Mouse (Mus musculus) embryo, embryonic 10.5 days (tissue): Measurements from ENCODE around the gene Olfr1148.

Experiments
- DNase-seq: peaks from one replicate; pipeline ENCODE4 v3.0.0-alpha.2; 2015; ENCODE audit warnings: low spot score

The Olfr1148 gene

DNA sequence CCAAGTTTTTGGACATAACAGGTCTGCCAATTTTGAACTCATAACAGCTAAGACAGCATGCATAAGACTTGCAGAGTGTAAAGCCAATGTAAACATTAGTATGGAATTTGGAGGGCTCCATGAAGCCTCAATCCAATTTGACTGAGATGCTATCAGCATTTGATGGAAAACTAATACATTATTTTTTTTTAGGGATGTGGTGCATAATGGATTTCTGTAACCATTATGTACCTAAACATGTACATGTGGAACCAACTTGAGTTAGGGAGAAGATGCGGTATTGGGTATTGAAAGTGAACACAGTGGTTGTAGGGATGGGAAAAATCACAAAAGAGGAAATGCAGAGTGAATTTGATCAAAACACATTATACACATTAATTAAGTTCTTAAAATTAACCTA, at the start of gene Olfr1148:
Olfr1148 (plus strand) TSS at position 301 of the 400 bp plus-strand sequence.
- no peak for DNase-seq

DNA sequence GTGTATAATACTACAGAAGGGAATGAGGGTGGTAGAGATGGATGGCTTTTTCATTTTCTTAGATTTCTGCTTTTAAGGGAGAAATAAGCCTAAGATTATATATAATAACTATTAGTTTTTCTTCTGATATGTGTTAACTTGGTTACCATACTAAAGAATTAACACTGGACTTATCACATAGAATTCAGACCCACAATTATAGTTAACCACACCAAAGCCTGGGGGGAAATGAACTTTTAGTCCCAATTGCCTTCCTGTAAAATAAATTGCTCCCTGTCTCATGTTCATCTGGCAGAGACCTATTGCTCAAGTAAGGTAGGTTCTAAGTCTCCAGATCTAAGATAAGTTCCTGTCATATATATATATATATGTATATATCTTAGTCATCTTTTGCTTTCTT, 30.0 kb upstream of the Olfr1148 start, which contains the start of gene Olfr1143:
Olfr1143 (plus strand) TSS at position 301 of the 400 bp plus-strand sequence.
- no peak for DNase-seq

DNA sequence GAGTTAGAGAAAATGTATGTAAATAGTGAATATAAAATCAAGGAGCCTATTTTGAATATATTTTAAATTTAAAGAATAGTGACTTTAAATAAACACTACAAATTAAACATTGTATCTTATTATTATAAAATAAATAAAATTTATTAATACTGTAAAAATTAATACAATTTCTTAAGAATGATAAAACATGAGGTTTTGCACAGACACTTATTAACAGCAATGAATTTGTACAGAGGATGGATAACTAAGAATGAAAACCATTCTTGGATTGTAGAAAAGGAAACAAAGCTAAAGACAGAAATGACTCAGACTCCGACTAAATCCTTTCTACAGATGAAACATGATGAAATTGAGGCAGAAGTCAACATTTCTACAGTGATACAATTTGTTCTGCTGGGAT, 20.8 kb upstream of the Olfr1148 start, which contains the start of gene Olfr1145:
Olfr1145 (plus strand) TSS at position 301 of the 400 bp plus-strand sequence.
- DNase-seq = no peak

DNA sequence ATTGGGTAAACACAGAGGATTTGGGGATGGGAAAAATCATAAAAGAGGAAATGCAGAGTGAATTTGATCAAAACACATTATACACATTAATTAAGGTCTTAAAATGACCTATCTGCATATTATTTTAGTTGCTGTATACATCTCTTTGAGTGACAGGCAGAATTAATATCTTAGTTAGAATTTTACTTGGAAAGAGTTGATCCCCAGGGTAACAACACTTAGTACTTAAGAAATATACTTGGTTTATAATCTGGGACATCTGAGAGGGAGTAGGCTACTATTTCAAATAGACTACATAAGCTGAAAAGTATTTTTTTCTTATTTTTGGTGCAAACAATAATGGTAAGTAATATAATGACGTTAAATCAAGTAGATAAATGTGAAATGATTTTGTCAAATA, 13.4 kb downstream of the Olfr1148 start, which contains the start of gene Olfr1150-ps1:
Olfr1150-ps1 (plus strand) TSS at position 301 of the 400 bp plus-strand sequence.
- no peak for DNase-seq

DNA sequence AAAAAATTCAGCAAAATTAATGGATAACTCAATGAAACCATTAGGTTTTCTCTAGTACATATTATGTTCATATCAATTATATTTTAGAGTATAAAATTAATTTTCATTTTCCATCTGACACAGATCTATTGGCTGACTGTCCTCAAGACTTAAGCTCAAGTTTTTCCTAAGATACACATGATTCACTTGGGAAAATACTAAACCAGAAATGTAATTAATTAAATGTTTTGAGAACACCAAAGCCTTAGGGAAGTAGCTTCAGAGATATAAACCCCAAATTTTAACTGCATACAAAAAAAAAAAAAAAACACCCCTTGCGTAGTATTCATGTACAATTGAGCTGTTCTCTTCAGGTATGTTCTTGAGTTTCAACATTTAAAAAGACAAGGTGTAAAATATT, 25.2 kb downstream of the Olfr1148 start, which contains the start of gene Olfr1151:
Olfr1151 (plus strand) TSS at position 301 of the 400 bp plus-strand sequence.
- no peak for DNase-seq

DNA sequence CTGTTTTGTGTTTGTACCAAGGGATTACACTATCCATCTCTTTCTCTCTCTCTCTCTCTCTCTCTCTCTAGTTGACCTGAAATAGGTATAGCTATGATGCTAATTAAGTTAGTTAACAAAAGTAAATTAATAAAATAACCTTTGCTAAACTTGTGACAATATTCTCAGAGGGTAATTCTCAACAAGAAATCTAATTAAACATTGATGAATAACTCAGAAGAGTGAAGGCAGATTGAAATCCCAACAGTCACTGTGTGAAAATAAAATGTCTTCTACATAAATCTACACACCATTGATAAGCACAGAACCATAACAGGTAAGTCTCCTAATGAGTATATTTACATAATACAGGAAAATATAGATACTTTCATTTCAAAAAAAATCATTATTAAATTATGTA, 35.9 kb downstream of the Olfr1148 start, which contains the start of gene Olfr1152:
Olfr1152 (plus strand) TSS at position 301 of the 400 bp plus-strand sequence.
- no peak for DNase-seq
